Mouse (Mus musculus): ENCODE measurements at regions not wholly inside any gene's neighbourhood (a gene's known extent, or its start where the extent isn't known, plus 50 kb on each side); places are given as distances from the start of the nearest gene placed in this dataset.

DNA sequence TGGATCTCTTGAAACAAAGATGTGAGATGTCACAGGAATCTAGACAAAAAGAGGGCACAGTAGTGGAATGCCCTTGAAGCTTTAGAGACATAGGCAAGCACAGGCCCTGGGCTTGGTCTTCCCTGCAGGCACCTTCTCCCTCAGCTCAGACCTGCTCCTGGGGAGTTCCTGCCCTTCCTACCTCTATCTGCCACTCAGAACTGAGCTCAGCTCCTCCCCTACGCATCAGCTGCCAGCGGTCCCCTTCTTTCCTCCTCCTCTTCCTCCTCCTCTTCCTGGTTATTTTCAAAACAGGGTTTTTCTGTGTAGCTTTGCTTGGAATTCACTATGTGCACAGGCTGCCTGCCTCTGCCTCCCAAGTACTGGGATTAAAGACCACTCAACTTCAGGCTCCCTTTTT is 157.6 kb upstream of the Zfp706 start:
- no peak for TF ChIP-seq CTCF (IDR thresholded peaks at IDR 0.05; ENCODE audit: low read depth)
- TF ChIP-seq EP300 (IDR thresholded peaks at IDR 0.05; ENCODE audit: low read depth), result no peak

Data from heart, postnatal 0 days (tissue).